Mouse (Mus musculus) cerebellum, adult (tissue): ENCODE measurements around the gene Btbd3.

Experiments
- ATAC-seq: cut with Nextera tagmentation; 2 replicates; pipeline ENCODE4 v1.9.2; 2017; ENCODE audit warnings: mild to moderate bottlenecking, moderate library complexity, mixed read lengths; ENCODE audit not compliant: insufficient number of reproducible peaks, low FRiP score, low TSS enrichment

The Btbd3 gene

DNA sequence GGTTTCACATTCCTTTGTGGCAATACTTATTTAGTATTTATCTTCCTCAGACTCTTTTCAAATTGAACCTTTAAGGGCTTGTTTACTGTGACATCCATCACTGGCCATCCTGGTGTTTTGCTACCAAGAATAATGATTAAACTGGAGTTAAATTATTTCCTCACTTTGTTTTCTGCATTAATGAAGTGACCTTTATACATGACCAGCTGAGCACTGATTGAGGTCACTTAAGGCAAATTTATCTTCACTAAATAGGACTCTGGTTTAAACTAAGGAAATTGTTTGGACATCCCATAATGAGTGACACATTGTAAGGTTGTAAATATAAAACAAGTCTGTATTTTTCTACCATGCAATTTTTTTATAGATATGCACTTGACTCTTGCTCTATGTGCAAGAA, 235.8 kb downstream of the Btbd3 start:
- ATAC-seq, result no peak

DNA sequence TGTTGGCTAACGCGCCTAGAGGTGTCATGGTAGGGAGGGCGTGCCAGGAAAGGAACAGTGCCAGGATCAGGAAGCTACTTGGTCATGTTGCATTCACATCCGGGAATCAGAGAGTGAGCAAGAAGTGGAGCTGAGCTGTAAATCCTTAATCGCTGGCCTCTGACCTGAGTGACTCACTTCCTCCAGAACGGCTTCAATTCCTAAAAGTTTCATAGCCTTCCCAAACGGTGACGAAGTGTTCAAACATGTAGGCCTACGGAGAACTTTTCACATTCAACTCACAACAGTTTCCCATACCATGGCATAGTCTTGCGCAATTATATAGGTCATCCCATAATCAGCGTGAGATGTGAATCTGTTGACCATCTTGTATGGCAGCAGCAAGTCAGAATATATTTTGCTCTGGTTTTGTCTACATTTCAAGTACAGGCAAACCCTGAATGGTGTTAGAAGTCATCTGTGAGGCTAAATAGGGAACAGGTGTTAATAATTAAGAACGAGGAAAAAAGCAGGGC, 247.6 kb downstream of the Btbd3 start:
- no peak for ATAC-seq

DNA sequence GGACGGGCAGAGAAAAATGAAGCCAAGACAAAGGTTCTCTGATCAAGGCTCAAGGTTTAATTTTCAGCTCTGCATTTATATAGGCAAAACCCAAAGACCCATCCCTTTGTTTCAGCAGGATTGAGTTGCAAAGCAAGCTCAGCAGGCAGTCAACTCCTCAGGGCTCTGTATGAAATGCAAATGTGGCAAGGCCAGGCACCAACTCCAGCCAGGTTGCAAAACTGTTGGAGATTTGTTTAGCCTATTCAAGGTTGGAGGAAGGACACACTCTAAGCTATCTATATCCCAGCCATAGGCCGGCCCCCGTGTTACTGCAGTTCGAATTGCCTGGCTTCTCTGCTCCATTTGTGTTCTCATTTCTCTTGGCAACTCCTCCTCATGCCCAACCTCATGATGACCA, 259.2 kb downstream of the Btbd3 start:
- ATAC-seq, result no peak; the same call in 1 of the 2 replicates

DNA sequence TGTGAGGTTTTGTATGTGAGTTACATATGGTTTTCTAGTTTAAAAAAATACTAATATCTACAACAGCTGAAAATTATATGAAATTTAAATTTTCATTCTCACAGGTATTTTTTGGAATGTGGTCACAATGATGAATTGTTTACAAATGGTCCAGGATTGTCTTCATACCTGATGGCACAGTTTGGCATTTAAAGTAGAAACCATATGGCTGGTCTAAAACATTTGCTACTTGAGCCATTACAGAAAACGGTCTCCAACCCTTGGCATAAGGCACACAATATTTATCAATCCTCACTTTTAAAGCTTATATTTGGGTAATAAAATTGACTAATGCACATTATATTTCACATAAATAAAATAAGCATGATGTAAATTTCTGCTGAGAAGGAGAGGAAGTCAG, 272.1 kb downstream of the Btbd3 start:
- ATAC-seq, result no peak; the same call in 1 of the 2 replicates

DNA sequence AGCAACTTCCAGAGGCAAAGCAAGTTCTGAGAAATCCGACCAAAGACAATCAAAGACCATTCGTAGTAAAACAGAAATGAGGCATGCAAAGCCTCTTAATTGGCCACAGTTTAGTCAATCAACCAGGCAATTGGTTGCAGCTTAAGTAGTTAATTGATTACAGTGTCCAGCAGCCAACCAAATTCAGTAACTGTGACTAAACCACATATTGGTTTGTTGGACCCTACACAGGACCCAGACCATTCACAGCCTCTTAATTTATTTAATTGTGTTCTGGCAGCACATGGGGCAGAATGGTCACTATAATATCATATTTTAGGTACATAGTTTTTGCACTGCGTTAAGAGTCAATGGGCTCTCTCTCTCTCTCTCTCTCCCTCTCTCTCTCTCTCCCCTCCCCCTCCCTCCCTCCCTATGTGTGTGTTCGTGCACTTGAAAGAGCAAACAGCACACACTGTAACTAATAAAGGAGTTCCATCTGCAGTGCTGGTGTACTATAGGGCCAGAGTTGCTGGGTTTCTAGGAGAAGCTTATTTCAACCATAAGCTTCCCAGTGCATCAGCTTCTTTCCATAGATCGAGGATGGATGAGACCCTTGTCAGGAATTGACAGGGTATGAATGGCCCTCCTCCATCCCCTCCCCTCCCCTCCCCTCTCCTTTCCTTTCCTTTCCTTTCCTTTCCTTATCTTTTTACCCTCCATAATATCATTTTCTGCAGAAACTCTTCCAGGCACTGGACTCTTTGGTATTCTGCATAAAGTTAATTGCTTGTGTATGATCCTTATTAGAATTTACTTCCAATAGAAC, 275.0 kb downstream of the Btbd3 start:
- no peak for ATAC-seq

DNA sequence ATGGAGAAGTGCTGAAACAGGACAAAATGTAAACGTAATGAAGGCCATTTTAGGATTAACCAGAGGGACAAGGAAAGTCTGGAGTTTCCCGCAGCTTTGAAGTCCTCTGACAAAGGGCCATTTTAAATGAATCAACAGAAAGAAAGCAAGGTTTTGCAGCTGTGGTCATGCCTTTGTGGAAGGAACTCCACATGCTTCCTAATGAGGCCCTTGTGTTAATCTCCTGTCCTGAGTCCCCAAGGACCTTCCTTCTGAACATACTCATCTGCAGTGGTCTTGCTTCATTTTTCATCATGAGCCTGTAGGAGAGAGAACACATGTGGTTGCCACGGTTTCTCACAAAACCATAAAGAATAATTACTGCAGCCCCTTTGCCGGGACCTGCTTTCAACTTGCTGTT, 275.6 kb downstream of the Btbd3 start:
- no peak for ATAC-seq

DNA sequence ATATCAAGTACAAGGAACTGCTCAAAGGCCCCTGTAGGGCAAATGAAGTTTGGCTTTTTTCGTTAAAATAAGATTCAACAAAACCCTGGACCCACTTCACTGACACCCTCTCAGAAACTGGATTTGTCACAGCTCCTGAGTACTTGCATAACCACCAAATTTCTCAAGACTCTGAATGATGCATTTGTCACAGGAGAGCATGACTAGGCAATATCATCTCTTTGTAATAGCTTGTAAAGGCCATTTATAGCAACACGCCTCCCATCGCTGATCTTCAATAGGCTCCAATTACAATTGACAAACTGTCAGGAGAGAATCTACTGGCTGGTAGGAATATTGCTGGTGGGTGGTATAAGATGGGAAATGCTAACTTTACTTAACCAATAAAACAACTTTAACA, 283.3 kb downstream of the Btbd3 start:
- ATAC-seq, result no peak

DNA sequence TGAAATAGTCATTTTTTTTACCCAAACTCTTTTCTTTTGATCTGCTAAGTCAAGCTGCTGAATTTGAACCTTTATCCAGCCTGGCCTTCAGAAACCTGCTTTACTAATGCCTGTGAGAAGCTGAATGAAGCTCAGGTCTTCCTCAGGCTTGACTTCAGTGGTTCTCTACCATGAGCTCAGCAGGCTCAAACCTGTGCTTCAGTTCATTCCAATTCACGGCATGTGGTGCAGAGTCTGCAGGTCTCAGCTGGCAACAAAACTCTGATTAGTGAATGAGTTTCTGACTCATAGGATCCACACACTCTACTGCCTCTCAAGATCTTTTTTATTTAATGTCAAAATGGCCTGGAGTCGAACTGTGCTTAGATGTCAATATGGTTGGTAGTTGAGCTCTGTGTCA, 292.6 kb downstream of the Btbd3 start:
- peak; percentile 71 for ATAC-seq

DNA sequence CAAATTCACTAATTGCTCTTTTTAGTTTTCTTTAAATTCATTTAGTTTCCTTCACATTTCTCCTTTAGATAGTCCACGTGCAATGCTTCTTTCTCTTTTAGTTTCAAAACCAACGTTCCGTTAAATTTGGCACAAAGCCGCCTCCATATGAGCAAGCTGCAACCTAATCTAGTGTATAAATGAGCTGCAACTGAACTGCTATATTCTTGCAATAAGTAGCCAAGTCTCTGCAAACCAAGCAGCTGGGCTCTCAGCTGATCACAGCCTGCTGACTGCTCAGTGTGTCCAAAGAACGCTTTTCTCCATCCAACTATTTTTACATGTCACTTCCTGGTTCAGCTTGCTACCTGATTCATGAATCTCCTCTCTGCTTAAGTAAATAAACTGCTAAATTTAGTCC, 295.2 kb downstream of the Btbd3 start:
- peak; percentile 91 for ATAC-seq

DNA sequence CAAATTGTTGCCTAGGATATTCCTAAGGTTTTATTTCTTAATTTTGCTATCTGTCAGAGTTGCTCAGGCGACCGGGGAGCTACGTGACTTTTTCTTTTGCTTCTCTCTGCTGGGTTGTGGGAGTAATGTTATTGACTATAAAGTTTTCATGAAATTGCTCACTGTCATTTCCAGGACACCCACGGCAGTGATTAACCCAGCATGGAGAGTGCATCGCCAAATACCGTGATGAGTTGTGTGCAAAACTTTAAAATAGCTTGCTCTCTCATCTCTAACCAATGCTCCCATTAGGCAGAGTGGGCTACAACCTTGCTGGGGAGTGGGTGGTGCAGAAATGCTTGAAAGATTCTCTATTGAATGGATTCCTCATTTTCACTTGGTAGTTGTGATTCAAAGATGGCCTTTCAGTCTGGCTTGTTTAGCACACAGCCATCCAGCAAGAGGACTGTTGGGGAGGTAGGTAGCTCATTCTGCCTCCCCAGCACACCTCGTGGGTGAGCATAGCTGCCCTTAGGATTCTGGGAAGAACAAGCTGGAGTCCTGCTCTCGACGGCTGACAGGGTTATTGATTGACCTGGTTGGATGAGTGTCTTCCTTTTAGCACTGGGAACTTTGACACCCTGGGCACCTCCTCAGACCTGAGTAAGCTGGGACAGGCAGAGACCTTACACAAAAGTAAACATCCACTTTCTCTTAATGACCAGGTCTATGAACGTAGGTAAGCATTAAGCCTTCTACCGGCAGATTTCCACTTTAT, 298.9 kb downstream of the Btbd3 start:
- no peak for ATAC-seq

DNA sequence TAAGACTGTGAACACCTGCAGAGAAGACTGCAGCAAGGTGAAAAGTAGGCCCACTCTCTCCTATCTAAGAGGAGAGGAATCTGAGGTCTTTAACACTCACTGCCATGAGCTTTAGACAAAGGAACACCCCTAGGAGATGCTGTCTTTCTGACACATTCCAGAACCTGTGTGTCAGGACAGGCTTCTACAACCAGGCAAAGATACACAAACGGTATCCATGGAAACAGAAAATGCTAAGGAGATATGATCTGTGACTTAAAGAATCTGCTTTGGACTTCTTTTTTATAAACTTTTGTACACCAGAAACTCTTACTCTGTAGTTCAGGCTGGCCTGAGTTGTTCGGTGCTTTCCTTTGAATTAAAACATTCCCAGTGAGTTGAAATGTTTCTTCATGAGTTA, 329.6 kb downstream of the Btbd3 start:
- ATAC-seq, result no peak

DNA sequence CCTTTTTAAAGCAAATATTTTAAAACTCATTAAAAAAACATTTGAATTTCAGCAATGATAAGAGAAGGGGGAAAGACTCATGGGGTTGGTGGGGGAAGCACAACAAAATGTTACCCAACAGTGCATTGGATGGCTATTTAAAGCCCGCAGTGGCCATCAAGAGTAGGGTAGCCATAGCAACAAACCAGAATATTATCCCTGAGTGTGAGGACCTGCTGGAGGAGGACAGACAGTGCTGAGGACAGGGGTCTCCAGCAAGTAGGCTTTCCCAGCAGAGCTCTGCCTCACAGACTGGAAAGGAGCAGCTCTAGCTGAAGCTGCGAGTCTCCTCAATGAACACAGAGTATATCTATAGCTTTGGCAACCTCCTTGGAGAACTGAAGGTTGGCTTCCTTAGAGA, 331.0 kb downstream of the Btbd3 start:
- ATAC-seq, result no peak

DNA sequence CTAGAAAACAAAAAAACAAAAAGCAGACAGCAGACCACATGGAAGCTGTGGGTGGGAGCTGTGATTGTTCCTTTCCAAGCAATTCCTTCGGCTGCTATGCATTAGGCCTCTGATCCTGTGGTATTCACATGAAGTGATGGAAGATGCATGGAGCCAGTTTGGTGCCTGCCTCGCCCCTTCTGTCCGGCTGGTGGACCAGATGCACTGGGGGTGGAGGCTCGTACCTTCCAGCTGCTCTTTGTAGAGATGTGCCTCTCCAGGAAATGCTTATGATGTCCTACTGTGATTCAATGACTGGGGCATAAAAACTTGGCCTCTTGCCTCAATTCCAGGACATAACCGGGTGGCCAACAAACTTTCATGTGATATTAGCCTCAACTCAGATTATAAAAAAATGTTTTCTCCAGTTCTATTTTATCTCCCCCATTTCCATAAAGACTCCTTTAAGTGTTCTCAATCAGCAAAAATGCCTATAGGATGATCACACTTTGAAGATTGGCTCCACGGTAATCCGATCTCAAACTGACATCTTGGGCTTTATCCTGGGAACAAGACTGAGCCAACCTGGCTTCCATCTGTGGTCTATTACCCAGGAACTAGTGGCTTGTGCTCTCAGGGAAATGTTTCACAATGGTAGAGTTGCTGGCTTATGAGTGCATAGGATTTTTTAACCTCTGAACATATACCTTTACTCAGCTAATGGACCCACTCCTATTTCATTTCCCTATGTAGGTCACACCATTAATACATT, 331.6 kb downstream of the Btbd3 start:
- ATAC-seq, result no peak

DNA sequence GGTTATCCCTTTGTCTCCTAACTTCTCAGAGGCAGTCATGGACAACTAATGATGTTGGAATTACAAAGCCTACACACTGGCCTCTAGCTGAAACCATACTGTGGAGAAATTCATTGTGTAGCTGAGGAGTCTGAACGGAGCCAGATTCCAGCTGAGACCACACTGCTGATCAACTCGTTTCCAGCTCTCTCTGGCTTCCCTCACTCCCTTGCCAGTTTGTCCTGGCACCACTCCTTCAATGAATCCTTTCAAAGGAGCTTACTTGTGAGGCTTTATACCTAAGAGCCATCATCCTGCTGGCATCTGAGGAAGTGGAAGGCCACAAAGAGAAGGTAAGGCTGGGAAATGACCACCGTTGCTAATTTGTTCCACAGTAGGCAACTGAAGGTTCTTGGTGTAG, 332.7 kb downstream of the Btbd3 start:
- ATAC-seq, result peak; percentile 97

DNA sequence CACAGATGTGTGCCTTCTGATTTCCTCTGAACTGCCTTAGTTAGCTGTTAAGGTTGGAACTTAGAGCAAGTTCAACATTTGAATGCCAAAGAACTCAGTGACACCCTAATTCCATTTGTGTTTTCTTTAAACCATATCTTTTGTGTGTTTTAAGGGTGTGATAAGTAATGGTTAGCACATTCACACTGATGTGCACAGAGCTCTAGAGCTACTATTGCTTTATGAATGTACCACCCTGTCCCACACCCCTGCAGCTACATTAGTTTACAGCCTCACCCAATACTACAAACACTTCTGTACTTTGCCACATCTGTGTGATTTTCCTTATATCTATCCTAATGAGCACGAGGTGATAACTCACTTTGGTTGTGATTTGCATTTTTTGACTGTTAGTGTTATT, 333.9 kb downstream of the Btbd3 start:
- ATAC-seq, result no peak

DNA sequence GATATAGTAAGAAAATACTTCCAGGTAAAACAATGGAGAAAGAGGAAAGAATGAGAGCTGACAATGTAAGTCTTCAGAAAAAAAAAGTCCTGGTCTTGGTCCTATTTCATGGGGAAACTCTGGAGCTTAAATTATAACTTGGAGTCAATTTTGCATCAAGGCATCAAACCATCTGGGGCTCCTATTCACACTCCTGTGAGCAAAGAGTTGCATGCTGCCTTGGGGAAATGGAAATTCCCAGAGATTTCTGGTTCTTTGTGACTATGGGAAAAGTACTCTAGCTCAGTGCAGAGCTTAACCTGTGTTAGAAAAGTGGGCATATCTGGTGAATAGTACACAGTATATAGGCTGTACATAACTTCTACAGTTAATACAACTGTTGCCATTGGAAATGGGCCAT, 356.0 kb downstream of the Btbd3 start:
- no peak for ATAC-seq

DNA sequence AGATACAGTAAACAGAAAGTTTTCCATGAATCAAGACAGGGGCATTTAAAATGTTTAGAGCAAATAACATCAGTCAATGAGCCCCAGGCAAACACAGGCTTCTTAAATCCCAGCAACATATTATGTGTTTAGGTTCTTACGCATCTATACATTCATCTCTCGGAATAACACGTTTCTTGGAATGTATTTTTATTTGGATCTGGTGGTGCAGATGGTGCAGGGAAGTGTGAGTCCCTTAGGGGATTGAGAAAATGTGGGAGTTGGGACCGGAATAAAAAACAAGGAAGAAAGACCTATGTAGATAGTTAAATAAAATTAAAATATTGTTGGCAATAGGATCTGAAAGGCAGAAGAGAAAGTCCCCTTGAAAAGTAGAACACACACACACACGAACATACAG, 361.1 kb downstream of the Btbd3 start:
- no peak for ATAC-seq
